Comparison of ENCODE assay signal across 8 mouse cellular contexts in the genomic region with DNA sequence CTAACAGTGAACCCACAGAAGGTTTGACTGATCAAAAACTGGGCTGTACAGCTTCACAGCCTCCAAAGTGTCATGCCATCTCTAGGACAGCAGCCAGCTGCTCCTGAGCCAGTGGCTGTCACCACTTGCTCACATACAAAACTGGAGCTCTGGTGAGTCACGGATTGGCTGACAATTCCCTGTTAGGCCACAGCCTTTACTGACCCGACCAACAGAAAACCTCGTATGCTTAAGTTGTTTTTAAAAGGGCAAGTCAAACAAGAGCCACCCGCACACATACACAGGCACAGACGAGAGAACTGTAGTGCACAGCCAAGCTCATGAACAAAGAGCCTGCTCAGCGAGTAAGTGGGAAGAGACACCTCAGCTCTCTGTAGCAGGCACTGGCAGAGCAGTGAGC. TPM values are rescaled to one million over a fixed set of nuclear protein-coding genes. Genes with fewer than 3 reads are reported as not detected.
A peak's percentile ranks its signal among the peaks of the same experiment; 100 is the strongest.
DNase-seq lines count a peak whose midpoint lies in the region; ATAC-seq lines count a peak whose summit lies in the region.
"Had no signal": no experiment of that assay in that cellular context is flagged by ENCODE, and none has a peak within 500 bp of the region (broad histone marks: within the 10 kb centered on the region; RNA-seq: fewer than 3 reads in every experiment).

No protein-coding gene starts in this region.

- peak; percentile 70 for DNase-seq in midbrain, embryonic 11.5 days (ENCODE audit: low spot score, missing footprints)
- DNase-seq in midbrain, embryonic 14.5 days: no peak
- peak; percentile 45 to 65 for DNase-seq in cerebellum, postnatal 25 days
- DNase-seq in right cerebral cortex, postnatal 36 days (ENCODE audit: low spot score in 2 of 2): no peak
- DNase-seq in left cerebral cortex, adult 18-20 months (ENCODE audit: low spot score in 2 of 2): no peak

- H3K27me3 ChIP-seq in midbrain, embryonic 11.5 days (ENCODE audit: control insufficient read depth, insufficient read depth, low read length): no peaks in the 10 kb centered on the region
- H3K27me3 ChIP-seq in midbrain, embryonic 14.5 days (ENCODE audit: control insufficient read depth, insufficient read depth, low read length): no peaks in the 10 kb centered on the region
- no peaks in the 10 kb centered on the region for H3K27me3 ChIP-seq in heart, embryonic 15.5 days
- H3K27me3 ChIP-seq in stomach, embryonic 15.5 days (replicated peaks): no peaks in the 10 kb centered on the region

- H3K4me3 ChIP-seq in midbrain, embryonic 11.5 days (ENCODE audit: low read depth, low read length): no peak overlapping the region
- no peak overlapping the region for H3K4me3 ChIP-seq in midbrain, embryonic 14.5 days (replicated peaks; ENCODE audit: low read depth, low read length)
- no peak overlapping the region for H3K4me3 ChIP-seq in heart, embryonic 15.5 days
- H3K4me3 ChIP-seq in stomach, embryonic 15.5 days (replicated peaks): no peak overlapping the region

- WGBS in midbrain, embryonic 11.5 days: 50% methylated on average over 6 of the region's 6 CpGs
- 46% methylated on average over 6 of the region's 6 CpGs for WGBS in midbrain, embryonic 14.5 days
- WGBS in heart, embryonic 15.5 days: 16% methylated on average over 6 of the region's 6 CpGs
- WGBS in stomach, embryonic 15.5 days: 34% methylated on average over 6 of the region's 6 CpGs

- ATAC-seq in midbrain, embryonic 11.5 days (ENCODE audit: low FRiP score): no peak
- no peak for ATAC-seq in midbrain, embryonic 14.5 days (ENCODE audit: low FRiP score, low TSS enrichment)
- ATAC-seq in heart, embryonic 15.5 days (replicated peaks; ENCODE audit: insufficient number of reproducible peaks, insufficient read depth, low FRiP score, low read depth): peak; percentile 81
- peak; percentile 32; the same call in 1 of the 2 replicates for ATAC-seq in stomach, embryonic 15.5 days (ENCODE audit: insufficient read depth, low FRiP score, low read depth)

- H3K36me3 ChIP-seq in midbrain, embryonic 11.5 days (ENCODE audit: control insufficient read depth, insufficient read depth, low read length): no peaks in the 10 kb centered on the region
- no peaks in the 10 kb centered on the region for H3K36me3 ChIP-seq in midbrain, embryonic 14.5 days (ENCODE audit: control insufficient read depth, insufficient read depth, low read length)
- H3K36me3 ChIP-seq in heart, embryonic 15.5 days: no peaks in the 10 kb centered on the region; the same call in 1 of the 2 replicates
- peaks cover 8% of the 10 kb centered on the region; the same call in 1 of the 2 replicates for H3K36me3 ChIP-seq in stomach, embryonic 15.5 days

- 0 out of 2 replicates have a peak, but pooled peaks cover 5% of the 10 kb centered on the region for H3K4me1 ChIP-seq in midbrain, embryonic 11.5 days (ENCODE audit: control insufficient read depth, insufficient read depth, low read length)
- H3K4me1 ChIP-seq in midbrain, embryonic 14.5 days (ENCODE audit: control insufficient read depth, insufficient read depth, low read length): no peaks in the 10 kb centered on the region
- peaks cover 43% of the 10 kb centered on the region for H3K4me1 ChIP-seq in heart, embryonic 15.5 days (replicated peaks)
- H3K4me1 ChIP-seq in stomach, embryonic 15.5 days: peaks cover 9% of the 10 kb centered on the region

- H3K9ac ChIP-seq in midbrain, embryonic 11.5 days (ENCODE audit: low read length): no peak overlapping the region; the same call in 1 of the 2 replicates
- no peak overlapping the region for H3K9ac ChIP-seq in midbrain, embryonic 14.5 days (replicated peaks; ENCODE audit: low read length)
- peak overlapping the region; percentile 16; the same call in 1 of the 2 replicates for H3K9ac ChIP-seq in heart, embryonic 15.5 days
- no peak overlapping the region for H3K9ac ChIP-seq in stomach, embryonic 15.5 days

- no peak overlapping the region for H3K4me2 ChIP-seq in midbrain, embryonic 11.5 days
- H3K4me2 ChIP-seq in midbrain, embryonic 14.5 days (ENCODE audit: low read length): no peak overlapping the region
- no peak overlapping the region for H3K4me2 ChIP-seq in heart, embryonic 15.5 days
- no peak overlapping the region for H3K4me2 ChIP-seq in stomach, embryonic 15.5 days

- no peaks in the 10 kb centered on the region for H3K9me3 ChIP-seq in midbrain, embryonic 11.5 days (ENCODE audit: control insufficient read depth, low read length)
- no peaks in the 10 kb centered on the region for H3K9me3 ChIP-seq in midbrain, embryonic 14.5 days (ENCODE audit: control insufficient read depth, low read length)
- no peaks in the 10 kb centered on the region for H3K9me3 ChIP-seq in heart, embryonic 15.5 days (replicated peaks)
- no peaks in the 10 kb centered on the region for H3K9me3 ChIP-seq in stomach, embryonic 15.5 days

- H3K27ac ChIP-seq in midbrain, embryonic 11.5 days (ENCODE audit: low read depth, low read length): no peak overlapping the region
- H3K27ac ChIP-seq in midbrain, embryonic 14.5 days (replicated peaks; ENCODE audit: low read depth, low read length): no peak overlapping the region
- H3K27ac ChIP-seq in heart, embryonic 15.5 days: peak overlapping the region; percentile 78
- peak overlapping the region; percentile 13; the same call in 1 of the 2 replicates for H3K27ac ChIP-seq in stomach, embryonic 15.5 days
- H3K27ac ChIP-seq: macrophage had no signal

RNA-seq across cellular contexts. Expression of a gene that starts 40.6 kb away (rescaled TPM):
- 116 and 127 TPM in 2 replicates for polyA plus RNA-seq in midbrain, embryonic 11.5 days (2014; fragmentation: Nextera tagmentation; extraction: Ambion mirVana)
- polyA plus RNA-seq in midbrain, embryonic 14.5 days (2014; fragmentation: Nextera tagmentation; extraction: Ambion mirVana): 87.5 and 90.8 TPM in 2 replicates
- 70.7 and 72.1 TPM in 2 replicates for polyA plus RNA-seq in heart, embryonic 15.5 days (2015; fragmentation: Nextera tagmentation; extraction: Ambion mirVana)
- 130 and 138 TPM in 2 replicates for polyA plus RNA-seq in stomach, embryonic 15.5 days (2015; fragmentation: Nextera tagmentation; extraction: Ambion mirVana)
- 100 to 1,000 TPM; 147 to 150 TPM for total RNA-seq in left cerebral cortex, adult 18-20 months (2021)

RNA-seq across cellular contexts. Expression of a gene that starts 51.6 kb away (rescaled TPM):
- 0.29 and 0.40 TPM in 2 replicates for polyA plus RNA-seq in midbrain, embryonic 11.5 days (2014; fragmentation: Nextera tagmentation; extraction: Ambion mirVana)
- 0.75 and 1.3 TPM in 2 replicates for polyA plus RNA-seq in midbrain, embryonic 14.5 days (2014; fragmentation: Nextera tagmentation; extraction: Ambion mirVana)
- 0.01 TPM in 1 of 2 replicates, not detected in the other for polyA plus RNA-seq in heart, embryonic 15.5 days (2015; fragmentation: Nextera tagmentation; extraction: Ambion mirVana)
- 0.03 TPM in 1 of 2 replicates, not detected in the other for polyA plus RNA-seq in stomach, embryonic 15.5 days (2015; fragmentation: Nextera tagmentation; extraction: Ambion mirVana)
- total RNA-seq in left cerebral cortex, adult 18-20 months (2021): 10 to 100 TPM; 21.5 TPM

Comparison
In these comparisons a context has a peak if more than half of its experiments do, and no peak if none do; other contexts are left out.
1. DNase-seq: peak in midbrain, embryonic 11.5 days (single experiment) and cerebellum, postnatal 25 days (2 of 2); none in midbrain, embryonic 14.5 days (single experiment), right cerebral cortex, postnatal 36 days (0 of 2) and left cerebral cortex, adult 18-20 months (0 of 2).
2. ATAC-seq: peak in heart, embryonic 15.5 days (single experiment) and stomach, embryonic 15.5 days (single experiment); none in midbrain, embryonic 11.5 days (single experiment) and midbrain, embryonic 14.5 days (single experiment).
3. H3K27ac ChIP-seq: peak in heart, embryonic 15.5 days (single experiment) and stomach, embryonic 15.5 days (single experiment); none in midbrain, embryonic 11.5 days (single experiment) and midbrain, embryonic 14.5 days (single experiment).